Mouse (Mus musculus): ENCODE measurements around the gene Ap1g2.

DNA sequence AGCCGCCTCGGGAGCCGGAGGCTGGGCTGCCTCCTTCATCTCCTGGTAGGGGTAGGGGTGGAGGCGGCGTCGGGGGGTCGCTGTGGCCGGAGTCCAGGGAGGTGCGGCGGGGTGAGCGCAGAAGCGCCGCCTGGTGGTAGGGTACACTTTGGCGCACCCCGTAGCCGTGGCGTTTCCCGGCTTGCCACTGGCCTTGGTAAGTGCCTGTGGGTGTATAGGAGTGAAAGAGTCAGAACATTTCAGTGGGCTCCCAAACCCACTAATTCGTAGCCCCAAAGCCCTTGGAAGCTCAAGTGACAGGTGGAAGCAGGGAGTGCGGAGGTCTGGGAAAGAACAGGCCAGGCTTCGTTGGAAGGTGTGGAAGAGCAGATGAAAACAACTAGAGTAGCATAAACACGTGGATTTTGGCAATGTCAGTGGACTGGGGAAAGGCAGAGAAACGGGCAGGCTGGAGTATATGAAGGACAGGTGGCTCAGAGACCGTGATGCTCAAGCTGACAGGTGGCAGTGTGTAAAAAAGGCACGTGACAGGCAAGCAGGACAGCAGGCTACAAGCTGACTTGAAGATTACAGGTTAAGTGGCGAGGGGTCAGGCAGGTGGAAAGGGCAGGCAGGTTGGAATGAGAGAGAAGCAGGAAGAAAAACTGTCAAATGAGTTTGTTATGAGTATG lies 7.7 kb upstream of the Ap1g2 start:
- TF ChIP-seq CTCF (IDR thresholded peaks at IDR 0.05; ENCODE audit: low read depth) = peak; percentile 54
- TF ChIP-seq EP300 (IDR thresholded peaks at IDR 0.05; ENCODE audit: low read depth) = no peak
